Mouse (Mus musculus) c-Kit-negative CD71-positive TER-119-positive erythroid progenitor cells, embryonic 14.5 days (primary cell): ENCODE measurements at regions not wholly inside any gene's neighbourhood (a gene's known extent, or its start where the extent isn't known, plus 50 kb on each side); places are given as distances from the start of the nearest gene placed in this dataset.

Source experiments
- DNase-seq: peaks from one replicate; pipeline ENCODE4 v3.0.0-alpha.2; 2013; ENCODE audit warnings: low read depth, low spot score

DNA sequence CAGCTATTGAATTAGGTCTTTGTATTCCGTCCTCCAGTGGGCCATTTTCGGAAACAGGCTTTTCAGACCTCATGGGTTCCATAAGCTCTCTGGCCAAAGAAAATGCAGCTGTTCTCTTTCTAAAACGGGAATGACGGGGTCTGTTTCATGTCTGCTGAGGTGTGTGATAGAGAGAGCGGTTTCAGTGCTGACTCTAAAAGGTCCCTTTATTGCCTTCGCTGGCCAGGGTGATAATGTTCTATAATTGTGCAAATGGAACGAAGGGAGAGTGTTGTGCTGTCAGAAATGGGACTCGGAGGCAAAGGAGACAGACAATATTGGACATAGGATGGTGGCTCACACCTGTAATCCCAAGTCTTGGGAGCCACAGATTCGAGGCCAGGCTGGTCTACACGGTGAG, 53.5 kb upstream of the Osbpl8 start:
- DNase-seq = no peak

DNA sequence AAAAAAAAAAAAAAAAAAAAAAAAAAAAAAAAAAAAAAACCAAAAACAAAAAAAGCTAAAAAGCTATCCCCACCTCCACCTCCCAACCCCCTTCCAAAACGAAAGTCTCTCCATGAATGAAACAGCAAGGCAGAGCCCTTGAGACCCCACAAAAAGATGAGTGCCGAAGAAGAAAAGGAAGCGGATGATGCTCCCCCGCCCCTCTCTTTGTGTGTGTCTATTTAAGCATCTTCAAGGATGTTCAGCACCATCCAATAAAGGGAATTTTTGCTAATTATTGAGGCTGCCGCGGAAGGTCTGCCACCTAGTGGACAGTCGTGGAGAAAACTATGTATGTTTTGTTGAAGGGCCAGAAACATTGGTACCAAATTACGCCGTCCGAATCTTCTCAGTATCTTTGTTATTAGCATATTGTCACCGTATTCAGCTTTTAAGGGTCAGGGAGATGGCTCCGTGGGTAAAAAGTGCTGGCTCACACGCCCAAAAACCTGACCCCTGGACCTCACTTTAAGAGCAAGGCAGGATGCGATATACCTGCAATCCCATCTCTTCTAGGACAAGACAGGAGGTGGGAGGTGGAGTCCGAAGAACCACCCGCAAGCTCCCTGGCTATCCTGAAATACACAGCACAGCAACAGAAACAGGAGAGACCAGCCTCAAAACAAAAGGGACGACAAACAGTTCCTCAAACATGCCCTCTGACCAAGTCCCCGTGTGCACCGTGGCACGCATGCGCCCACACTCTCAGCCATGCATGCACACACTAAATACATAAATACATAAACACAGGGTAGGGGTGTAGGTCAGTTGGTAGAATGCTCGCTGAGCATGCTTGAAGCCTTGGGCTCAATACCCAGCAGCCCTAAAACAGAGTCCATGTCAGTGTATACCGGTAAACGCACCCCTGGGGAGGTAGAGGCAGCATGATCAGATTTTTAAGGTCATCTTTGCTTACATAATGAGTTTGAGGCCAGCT, 55.6 kb upstream of the Osbpl8 start:
- DNase-seq = peak; percentile 26

DNA sequence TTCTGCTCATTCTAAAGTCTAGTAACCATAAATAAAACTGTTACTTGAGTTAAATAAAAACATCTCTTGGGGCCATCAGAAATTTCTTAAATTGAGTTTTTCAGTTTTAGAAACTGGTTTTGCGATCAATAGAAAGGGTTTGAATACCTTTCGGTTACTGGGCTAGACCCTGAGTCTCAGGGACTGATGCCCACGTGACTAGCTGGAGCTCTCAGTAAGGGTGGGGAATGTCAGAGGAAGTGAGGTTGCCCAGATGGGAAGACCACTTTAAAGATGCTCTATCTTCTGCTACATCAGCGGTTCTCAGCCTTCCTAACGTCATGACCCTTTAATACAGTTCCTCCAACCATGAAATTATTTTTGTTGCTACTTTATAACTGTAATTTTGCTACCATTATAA, 56.7 kb upstream of the Osbpl8 start:
- DNase-seq = no peak

DNA sequence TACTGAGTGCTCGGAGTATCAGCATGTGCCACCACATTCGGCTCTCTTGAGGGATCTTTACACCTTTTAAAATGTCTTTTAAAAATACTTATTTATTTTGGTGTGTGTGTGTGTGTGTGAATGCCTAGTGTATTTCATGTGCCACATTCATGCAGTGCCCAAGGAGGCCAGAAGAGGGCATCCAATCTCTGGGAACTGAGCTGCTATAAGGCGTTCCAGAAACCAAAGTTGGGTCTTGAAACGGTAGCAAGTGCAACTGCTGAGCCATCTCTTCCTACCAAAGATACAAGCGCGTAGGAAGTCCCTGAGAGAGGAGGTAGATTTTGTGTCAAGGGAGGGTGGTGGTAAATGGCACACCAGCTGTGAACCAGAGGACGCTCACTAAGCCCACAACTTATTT, 57.2 kb upstream of the Osbpl8 start:
- peak; percentile 26 for DNase-seq

DNA sequence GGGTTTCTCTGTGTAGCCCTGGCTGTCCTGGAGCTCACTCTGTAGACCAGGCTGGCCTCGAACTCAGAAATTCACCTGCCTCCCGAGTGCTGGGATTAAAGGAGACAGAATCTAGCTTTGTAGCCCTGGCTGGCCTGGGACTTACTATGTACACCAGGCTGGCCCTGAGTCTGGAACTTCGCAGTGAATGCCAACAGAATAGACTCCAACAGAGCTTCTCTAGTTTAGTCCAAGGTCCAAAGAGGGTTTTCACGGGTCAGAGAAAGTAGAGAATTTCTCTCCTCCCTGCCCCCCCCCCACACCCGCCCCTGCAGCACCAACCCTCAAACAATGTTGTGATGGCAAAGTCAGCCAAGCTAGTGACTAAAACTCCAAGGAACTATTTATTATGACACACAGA, 58.1 kb upstream of the Osbpl8 start:
- DNase-seq = no peak

DNA sequence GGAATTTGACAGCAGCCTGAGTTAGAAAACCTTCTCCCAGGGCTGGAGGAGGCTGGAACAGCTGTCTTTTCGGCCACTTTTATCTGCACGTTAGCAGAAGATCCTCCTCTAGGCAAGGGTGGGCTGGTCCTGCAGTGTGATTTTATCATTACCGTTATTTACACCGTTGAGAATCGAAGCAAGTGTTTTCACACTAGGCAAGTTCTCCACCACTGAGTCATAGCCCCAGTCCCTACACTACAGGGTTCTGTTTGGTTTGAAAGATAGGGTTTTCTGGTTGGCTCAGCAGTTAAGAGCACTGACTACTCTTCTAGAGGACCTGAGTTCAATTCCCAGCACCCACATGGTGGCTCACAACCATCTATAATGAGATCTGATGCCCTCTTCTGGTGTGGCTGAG, 58.9 kb upstream of the Osbpl8 start:
- no peak for DNase-seq

DNA sequence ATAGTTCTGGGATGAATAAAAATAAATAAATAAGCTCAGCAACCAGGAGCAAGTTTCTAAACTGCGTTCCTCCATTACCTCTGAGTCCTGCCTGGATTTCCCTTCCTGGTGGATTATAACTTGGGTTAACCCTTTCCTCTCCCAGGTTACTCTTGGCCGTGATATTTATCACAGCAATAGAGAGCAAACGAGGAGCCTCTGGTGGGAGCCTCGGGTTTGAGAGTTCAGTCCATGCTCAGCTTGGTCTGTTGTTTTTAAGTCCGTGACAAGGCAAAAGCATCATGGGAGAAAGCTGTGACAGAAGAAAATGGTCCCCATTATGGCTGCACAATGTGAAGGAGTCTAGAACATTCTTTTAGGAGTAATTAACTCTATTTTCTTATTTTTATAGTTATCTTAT, 61.0 kb upstream of the Osbpl8 start:
- DNase-seq = no peak

DNA sequence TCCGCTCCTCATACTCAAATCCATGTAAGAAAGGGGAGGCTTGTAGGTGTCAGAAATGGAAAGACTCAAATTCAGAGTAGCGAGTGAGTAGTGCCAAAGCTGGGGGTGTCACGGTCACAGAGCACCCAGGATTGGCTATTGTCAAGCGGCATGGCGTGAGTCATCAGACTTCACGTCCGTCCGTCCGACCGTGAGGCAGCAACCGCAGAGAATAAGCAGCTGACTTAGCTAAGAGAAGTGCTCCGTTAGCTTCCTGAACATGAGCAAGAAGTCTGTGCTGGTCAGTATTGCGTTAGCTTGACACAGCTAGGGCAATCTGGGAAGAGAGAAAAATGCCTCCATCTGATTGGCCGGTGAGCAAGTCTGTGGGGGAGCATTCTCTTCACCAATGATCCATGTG, 61.5 kb upstream of the Osbpl8 start:
- DNase-seq = no peak

DNA sequence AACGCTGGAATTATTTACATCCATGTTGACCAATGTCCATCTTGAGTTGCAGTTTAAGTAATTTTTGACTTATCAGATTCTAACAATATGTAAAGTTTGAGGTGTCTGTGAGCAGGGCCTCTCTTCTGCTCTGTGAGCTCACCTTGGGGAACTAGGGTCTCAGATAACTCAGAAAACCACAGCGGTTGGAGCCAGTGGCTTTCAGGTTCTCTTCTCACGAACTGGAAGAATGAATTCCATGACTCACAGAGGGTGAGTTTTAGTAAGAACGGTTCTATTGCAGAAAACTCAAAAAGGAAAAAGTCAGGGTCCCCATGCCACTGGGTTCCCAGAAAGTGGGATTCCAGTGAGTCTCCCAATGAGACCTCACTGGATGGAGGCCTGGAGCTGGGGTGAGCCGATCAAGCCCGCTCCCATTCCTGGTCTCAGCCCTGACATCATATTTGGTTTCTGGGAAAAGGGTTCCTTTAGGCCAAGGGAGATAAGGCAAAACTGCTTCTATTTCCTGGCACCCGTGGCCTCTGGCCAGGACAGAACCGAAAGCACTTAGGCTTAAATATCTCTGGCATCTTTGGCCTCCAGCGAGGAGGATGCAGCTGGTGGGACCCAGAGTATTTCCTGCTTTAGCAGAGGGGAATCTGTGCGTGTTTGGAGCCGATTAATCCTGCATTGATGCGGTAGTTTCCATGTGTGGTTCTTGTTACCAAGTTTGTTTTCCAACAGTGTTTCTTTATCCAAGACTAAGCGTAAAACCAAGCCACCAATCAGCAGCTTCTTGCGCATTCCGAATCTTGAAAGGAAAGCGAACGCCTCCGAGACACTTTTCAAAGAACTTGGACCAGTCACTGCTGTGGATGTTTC, 62.4 kb upstream of the Osbpl8 start:
- no peak for DNase-seq

DNA sequence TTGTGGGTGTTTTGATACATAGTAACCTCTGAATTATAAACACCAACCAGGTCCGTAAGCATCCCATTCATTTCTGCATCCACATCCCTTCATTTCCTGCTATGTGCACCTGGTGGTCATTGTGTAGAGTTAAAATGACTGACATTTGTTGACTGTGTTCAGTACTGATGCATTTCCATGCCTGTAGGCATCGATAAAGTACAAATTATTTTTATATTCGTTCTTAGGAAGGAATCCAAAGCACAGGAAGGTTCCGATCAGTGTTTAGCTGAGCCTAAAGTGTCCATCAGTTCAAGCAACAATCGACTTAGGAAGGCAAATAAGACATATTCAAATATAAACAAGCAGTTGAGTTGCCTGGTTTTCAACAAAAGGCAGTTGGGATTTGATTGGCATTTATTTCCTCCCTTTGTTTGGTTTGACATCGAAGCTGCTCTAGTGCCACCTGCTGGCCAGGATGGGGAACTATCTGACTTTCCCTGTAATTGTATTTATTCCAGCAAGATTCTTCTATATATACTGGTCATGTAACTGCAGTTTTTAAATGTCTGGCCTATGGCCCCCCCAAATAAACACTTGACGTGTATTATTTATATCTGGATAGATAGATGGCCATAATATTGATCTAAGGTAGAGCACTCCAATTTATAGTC, 64.6 kb upstream of the Osbpl8 start:
- DNase-seq = peak; percentile 35

DNA sequence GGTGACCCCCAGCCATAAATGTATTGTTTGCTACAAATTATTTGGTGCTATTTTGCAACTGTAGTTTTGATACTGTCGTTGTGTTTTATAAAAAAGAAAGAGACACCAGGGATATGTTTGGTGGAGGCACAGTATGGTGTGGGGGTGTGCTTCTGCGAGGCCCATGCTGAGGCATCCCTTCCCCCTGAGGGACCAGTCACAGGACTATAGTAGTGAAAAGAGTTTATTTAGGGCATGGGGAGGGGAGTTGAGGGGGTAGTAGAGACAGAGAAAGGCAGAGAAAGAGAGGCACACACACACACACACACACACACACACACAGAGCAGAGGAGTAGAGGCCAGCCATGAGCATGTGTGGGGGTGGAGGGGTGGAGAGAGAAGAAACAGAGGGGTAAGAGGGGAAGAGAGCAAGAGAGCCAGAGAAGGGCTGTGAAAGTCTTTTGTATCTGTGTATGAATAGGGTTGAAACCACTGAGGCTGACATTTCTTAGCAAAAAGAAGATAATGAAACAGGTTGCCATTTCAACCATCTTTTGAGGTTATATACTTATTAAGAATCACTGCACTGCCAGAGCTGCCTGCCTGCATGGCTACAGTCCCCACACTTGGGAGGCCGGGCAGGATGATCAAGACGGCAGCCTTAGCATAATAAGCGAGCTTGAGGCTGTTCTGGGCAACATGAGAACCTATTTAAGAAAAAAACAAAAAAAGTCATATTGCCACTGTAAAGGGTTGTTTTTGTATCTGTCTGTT, 65.3 kb upstream of the Osbpl8 start:
- DNase-seq = no peak

DNA sequence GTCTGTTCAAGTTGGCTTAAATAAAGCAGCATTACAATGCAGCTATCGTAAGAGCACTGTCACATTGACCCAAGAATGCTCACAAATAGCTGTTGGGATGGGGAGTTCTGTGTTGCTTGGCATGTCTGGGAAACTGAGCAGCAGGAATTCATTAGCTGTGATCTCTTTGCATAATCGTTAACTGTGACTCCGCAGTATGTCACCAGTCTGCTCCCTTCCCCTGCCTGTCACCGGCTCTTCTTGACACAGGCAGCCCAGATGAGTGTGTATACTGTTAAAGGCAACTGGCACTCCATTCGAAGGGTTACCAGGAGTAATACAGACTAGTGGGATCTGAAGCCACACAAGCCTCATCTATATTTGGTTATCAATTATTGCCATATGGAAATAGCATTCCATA, 67.3 kb upstream of the Osbpl8 start:
- no peak for DNase-seq

DNA sequence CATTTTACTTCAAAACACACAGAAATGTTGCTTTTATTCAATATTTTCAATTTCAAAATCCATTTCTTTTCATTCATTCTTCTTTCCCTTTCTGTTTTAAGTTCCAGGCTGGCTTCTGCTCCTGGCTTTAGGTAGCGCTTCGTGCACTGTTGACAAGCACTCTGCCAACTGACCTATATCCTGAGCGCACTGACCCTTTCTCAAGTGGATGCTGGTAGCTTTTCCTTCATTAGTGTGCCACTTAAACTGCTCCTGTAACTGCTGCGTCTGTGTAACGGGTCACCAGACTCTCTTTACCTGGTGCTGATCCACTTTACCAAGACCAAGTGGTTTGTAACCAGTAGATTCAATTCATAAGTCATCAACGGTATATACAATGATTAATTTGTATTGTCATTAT, 67.7 kb upstream of the Osbpl8 start:
- no peak for DNase-seq

DNA sequence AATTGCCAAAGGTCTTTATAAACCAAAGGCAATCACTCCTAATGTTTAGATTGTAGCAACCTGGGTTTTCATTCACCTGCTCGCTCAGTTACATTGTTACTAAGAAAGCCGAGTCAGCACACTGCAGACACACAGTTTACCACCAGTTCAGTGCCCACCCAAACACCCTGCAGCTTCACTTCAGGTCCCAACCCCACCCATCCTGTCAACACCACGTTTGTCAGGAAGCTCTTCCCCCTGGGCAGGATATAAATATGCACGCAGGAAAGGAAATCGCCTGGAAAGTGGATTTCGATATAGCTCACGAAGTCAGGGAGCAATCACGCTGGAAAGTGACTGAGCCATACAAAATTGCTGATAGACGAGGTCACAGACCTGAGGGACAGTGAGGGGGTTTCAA, 70.1 kb upstream of the Osbpl8 start:
- DNase-seq = no peak

DNA sequence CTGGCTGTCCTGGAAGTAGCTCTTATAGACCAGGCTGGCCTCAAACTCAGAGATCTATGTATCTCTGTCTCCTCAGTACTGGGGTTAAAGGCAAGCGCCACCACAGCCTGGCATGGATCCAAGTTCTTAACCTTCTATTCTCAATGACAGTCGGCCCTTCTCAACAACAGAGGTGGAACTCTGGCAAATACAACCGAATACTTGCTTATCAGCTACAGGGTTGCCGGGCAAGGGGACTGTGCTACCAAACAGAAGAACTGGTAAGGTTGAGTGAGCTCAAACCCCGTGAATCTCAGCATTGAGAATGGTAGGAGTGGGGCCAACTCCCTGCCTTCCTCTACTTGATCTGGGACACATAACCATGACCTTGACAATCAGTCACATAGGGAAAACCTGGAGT, 75.2 kb upstream of the Osbpl8 start:
- no peak for DNase-seq

DNA sequence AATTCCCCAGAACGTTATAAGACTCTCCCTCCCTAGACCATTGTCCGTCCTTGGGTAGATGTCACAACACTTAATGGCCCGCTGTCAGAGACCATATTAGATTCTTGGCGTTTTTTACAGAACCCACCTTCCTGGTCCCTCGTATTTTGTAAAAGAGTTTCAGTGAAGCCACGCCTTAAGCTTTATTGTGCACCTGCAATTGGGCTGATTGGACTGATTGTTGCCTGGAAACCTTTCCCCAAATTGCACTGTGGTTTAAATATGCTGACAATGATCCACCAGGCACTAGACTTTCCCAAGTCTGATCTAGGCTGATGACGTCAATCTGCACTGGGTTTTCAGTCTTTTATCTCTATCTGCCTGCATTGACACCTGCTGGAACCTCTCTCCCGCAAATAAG, 75.6 kb upstream of the Zdhhc17 start:
- no peak for DNase-seq

DNA sequence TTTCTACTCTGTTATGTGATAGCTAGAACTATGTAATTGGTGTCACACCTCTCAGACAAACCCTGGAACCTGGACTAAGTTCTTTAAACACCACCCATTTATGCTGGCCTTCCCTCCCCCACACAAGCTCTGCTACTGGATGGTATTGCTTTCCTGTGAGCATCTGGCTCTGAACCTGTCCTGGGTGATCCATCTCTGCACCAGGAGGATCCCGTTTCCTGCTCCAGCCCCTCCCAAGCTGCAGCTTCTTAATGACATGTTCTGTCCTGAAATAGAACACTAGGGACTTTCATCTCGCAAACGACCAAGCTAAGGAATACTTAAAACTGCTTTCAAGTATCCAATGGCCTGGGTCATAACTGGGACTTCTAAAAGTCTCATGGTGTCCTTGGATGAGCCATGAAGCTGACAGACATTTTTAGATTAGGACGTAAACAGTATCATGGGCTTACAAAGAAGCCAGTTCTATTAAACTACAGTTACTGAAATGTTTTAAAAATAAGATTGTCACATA, 74.4 kb upstream of the Zdhhc17 start:
- DNase-seq = no peak

DNA sequence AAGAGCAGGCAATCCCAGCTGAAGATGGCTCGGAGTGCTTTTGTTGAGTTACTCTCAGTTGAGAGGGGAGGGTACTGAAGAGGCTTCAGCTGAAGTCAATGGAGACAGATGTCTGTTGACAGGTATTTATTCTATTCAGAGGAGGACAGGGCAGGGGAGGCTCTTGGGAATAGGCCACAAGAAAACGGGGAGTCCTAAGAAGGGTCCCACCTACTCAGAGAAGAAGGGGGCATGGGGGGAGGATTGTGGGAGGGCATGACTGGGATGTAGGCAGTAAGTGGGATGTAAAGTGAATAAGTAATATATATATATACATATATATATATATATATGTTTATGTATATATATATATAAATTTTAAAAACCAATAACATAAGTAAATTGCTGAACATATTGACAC, 73.9 kb upstream of the Zdhhc17 start:
- DNase-seq = no peak

DNA sequence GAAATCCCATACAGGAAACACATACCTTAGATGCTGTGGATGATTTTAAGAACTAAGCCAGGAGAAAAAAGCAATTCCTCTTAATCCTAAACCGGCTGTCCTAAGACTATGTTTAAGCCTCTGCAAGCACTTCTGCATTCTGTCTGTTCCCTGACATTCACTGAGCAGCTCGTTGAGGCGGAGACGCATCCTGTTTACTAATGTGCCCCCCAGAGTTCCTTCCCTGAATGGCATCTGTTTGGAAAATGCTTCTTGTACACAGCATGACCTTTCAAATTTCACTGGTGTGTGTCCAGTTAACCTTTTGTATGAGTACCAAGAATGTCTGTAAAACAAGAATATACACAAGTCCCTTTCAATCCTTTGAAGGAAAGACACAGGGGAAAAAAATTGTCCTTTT, 73.4 kb upstream of the Zdhhc17 start:
- no peak for DNase-seq

DNA sequence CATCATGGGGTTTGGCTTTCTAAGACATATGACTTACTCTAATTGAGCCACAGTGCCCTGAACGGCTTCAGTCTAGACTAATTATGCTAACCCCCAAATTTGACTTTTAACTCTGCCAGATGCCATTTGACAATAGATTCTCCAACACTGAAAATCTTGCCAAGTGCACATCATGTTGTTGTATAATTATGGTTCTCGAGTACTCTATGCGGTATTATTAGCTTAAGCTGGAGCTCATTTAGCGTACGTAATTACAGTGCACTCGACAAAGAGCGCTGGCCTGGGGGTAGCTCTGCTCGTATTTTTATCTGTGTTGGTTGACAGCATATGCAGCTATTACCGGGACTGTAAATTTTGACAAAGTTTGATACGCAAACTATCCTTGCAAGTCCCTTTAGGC, 70.4 kb upstream of the Zdhhc17 start:
- no peak for DNase-seq

DNA sequence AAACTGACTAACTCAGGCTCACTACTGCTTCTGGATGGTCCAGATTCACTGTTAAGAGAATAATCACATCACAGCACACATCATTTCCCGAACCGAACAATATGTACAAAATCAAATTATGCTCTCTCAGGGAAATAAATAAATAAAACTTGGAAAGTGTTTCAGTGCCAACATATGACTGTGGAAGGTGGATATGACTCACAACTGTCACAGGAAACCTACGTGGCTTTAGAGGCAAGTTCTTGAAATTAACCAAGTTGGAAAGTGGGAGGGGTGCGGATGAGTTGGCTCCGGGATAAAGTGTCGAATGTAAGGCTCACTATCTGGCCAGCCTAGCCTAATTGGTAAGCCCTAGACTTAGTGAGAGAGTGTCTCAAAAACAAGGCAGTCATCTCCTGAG, 69.1 kb upstream of the Zdhhc17 start:
- no peak for DNase-seq
